Mouse (Mus musculus): ENCODE results near the gene Slc27a2.

DNA sequence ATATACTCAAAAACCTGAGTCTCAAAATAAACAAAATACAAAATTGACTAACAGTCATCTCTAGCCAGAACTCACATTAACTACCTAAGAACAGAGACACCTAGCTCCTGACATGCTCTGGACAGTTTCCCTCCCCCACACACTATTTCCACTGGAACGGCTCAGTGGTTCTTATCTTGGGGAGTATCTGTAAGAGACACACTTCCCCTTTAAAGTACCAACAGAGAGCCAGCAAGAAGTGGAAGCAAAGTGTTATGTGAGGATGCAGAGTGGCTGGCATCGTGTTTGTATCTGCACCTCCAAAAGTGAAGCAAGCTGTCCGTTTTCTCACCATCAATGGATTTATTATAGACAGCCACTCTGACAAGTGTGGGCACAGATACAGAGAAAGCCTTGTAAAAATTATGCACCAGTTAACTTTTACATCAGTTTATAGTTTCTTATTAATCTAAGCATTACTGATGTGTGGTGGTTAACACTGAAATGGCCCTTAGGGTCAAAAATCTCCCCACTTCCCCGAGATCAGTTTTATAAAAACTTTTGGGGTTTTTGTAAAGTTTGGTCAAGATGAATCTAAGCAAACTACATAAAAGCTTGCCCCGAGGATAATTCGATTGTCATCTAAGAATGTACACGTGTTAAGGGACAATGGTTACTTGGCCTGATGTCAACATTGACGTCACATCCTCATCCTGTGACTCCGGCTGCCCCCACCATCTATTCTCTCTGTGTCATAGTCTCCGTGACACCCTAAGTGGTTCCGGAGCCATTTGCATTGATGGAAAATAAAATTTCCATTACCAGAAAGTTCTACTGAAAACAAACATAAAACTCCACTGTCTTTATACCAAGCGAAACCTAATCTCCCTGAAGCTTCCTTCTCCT, 84.0 kb downstream of the Slc27a2 start:
- no peak for TF ChIP-seq ZC3H11A (IDR thresholded peaks at IDR 0.05; ENCODE audit: borderline replicate concordance, low read depth, low read length)
- no peak for TF ChIP-seq HCFC1 (IDR thresholded peaks at IDR 0.05; ENCODE audit: borderline replicate concordance, insufficient read depth, low read length)
- no peak for TF ChIP-seq ZNF384 (IDR thresholded peaks at IDR 0.05; ENCODE audit: low read depth, low read length)

All from ES-E14 (cell line).